Mouse (Mus musculus): ENCODE data around the gene Yme1l1.
A peak's percentile ranks its signal among the peaks of the same experiment; 100 is the strongest.

Yme1l1 gene

GRCm38 (mm10) chr2:23207070-23207526, 50.9 kb downstream of the Yme1l1 start, which contains the start of gene 4931423N10Rik:
TSS of gene 4931423N10Rik (plus strand) at chr2:23207476.
- TF ChIP-seq CTCF (conservative IDR thresholded peaks at IDR 0.05; ENCODE audit: low read length) (no peak), POU5F1 (IDR thresholded peaks at IDR 0.05; ENCODE audit: borderline replicate concordance, low read length) (no peak), NANOG (IDR thresholded peaks at IDR 0.05; ENCODE audit: borderline replicate concordance, low read length) (no peak)
- H3K4me3 ChIP-seq (replicated peaks; ENCODE audit: low read length) = no peak within 1 kb of the TSS
- no peaks in the 10 kb centered on the region for H3K27me3 ChIP-seq (ENCODE audit: insufficient read depth, low read length)
- 0 out of 2 replicates have a peak, but pooled peaks cover 2% of the 10 kb centered on the region for H3K4me1 ChIP-seq (replicated peaks; ENCODE audit: low read depth, low read length)
- H3K9me3 ChIP-seq (ENCODE audit: low read length) = no peaks in the 10 kb centered on the region
- H3K36me3 ChIP-seq (ENCODE audit: insufficient read depth, low read length) = peaks cover 2% of the 10 kb centered on the region; the same call in 1 of the 2 replicates

DNA sequence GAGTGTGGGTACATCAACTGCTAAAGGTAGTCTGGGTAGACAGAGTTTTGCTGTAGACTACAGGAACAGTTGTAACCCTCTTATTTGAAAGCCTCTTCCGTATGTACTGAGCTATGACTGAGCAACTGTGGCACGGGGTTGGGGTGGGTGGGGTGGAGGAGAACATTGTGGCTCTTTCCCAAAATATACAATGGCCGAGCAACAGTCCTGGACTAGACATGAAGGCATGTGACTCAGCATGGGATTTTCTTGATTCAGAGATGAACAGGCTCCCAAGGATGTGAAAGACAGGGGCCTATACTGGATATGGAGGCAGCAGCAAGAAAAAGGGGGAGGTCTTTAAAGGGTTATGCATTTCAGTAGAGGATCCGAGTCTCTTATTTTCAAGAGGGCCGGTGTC, 57.5 kb downstream of the Yme1l1 start:
- no peaks in the 10 kb centered on the region for H3K27me3 ChIP-seq (ENCODE audit: insufficient read depth, low read length)
- H3K4me1 ChIP-seq (replicated peaks; ENCODE audit: low read depth, low read length) = no peaks in the 10 kb centered on the region
- H3K4me3 ChIP-seq (replicated peaks; ENCODE audit: low read length) = no peak overlapping the region
- TF ChIP-seq CTCF (conservative IDR thresholded peaks at IDR 0.05; ENCODE audit: low read length) = no peak
- TF ChIP-seq POU5F1 (IDR thresholded peaks at IDR 0.05; ENCODE audit: borderline replicate concordance, low read length) = no peak
- no peak for TF ChIP-seq NANOG (IDR thresholded peaks at IDR 0.05; ENCODE audit: borderline replicate concordance, low read length)
- H3K9me3 ChIP-seq (ENCODE audit: low read length) = no peaks in the 10 kb centered on the region
- no peaks in the 10 kb centered on the region for H3K36me3 ChIP-seq (ENCODE audit: insufficient read depth, low read length)

GRCm38 (mm10) chr2:23225199-23225598, 69.0 kb downstream of the Yme1l1 start:
- peaks cover 8% of the 10 kb centered on the region; the same call in 1 of the 2 replicates for H3K4me1 ChIP-seq (replicated peaks; ENCODE audit: low read depth, low read length)
- no peaks in the 10 kb centered on the region for H3K9me3 ChIP-seq (ENCODE audit: low read length)
- H3K36me3 ChIP-seq (ENCODE audit: insufficient read depth, low read length) = no peaks in the 10 kb centered on the region
- TF ChIP-seq POU5F1 (IDR thresholded peaks at IDR 0.05; ENCODE audit: borderline replicate concordance, low read length) = no peak
- TF ChIP-seq NANOG (IDR thresholded peaks at IDR 0.05; ENCODE audit: borderline replicate concordance, low read length) = no peak
- TF ChIP-seq CTCF (conservative IDR thresholded peaks at IDR 0.05; ENCODE audit: low read length) = no peak
- H3K27me3 ChIP-seq (ENCODE audit: insufficient read depth, low read length) = no peaks in the 10 kb centered on the region
- H3K4me3 ChIP-seq (replicated peaks; ENCODE audit: low read length) = peak overlapping the region; percentile 58; the same call in 1 of the 2 replicates

DNA sequence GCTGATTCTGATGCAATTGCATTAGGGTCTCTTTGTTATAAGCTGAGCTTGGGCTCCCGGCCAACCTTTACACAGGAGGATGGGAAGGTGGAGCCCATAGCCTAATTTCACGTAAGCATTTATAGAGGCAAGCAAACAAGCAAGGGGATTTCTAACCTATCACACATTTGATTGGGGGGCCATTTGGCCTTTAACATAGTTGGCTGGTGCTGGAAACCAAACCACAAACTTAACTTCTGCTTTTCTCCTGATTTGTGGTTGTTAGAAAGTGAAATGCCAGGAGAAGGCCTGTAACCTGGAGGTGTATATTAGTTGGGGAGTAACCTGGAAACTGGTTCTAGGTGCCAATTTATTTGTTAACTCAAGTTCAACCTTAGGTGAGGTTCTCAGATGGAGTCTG, 72.3 kb downstream of the Yme1l1 start:
- H3K27me3 ChIP-seq (ENCODE audit: insufficient read depth, low read length) = peaks cover 10% of the 10 kb centered on the region
- peaks cover 8% of the 10 kb centered on the region; the same call in 1 of the 2 replicates for H3K4me1 ChIP-seq (replicated peaks; ENCODE audit: low read depth, low read length)
- H3K4me3 ChIP-seq (replicated peaks; ENCODE audit: low read length) = no peak overlapping the region
- H3K36me3 ChIP-seq (ENCODE audit: insufficient read depth, low read length) = no peaks in the 10 kb centered on the region
- no peaks in the 10 kb centered on the region for H3K9me3 ChIP-seq (ENCODE audit: low read length)
- no peak for TF ChIP-seq NANOG (IDR thresholded peaks at IDR 0.05; ENCODE audit: borderline replicate concordance, low read length)
- no peak for TF ChIP-seq POU5F1 (IDR thresholded peaks at IDR 0.05; ENCODE audit: borderline replicate concordance, low read length)
- TF ChIP-seq CTCF (conservative IDR thresholded peaks at IDR 0.05; ENCODE audit: low read length) = no peak

DNA sequence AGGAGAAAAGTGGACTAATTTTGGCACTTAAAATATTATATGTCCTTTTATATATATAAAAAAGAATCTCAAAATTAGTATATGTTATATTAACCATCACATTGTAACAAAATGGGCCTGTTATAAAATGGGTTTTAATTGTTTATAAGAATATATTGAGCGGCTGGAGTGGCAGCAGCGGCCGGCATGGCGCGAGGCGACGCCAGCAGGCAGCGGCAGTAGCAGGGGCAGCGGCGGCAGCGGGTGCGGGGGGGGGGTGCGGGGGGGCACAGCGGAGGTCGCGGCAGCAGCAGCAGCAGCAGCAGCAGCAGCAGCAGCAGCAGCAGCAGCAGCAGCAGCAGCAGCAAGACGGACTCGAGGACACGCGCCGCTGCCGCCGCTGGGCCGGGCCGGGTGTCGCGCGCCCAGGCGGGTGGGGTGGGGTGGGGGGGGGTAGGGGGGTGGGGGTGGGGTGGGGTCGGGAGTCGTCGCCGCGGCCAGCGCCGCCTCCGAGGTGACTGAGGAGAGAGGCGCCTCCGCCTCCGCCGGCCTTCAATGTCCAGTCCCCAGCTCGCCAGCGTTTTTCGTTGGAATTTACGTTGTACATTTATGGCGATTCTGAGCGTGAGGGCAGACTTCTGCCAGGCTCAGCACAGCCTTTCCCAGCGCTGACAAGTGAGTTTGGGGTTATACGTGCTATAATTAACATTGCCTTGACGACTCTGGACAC, 78.0 kb downstream of the Yme1l1 start:
- no peaks in the 10 kb centered on the region for H3K4me1 ChIP-seq (replicated peaks; ENCODE audit: low read depth, low read length)
- no peak for TF ChIP-seq POU5F1 (IDR thresholded peaks at IDR 0.05; ENCODE audit: borderline replicate concordance, low read length)
- TF ChIP-seq CTCF (conservative IDR thresholded peaks at IDR 0.05; ENCODE audit: low read length) = no peak
- no peak for TF ChIP-seq NANOG (IDR thresholded peaks at IDR 0.05; ENCODE audit: borderline replicate concordance, low read length)

More for the DNA sequence above, 78.0 kb downstream of the Yme1l1 start:
- Histone ChIP-seq H3K4me3 (replicated peaks; ENCODE audit: low read length) (peak overlapping the region; percentile 51; the same call in 1 of the 2 replicates), H3K36me3 (ENCODE audit: insufficient read depth, low read length) (no peaks in the 10 kb centered on the region), H3K9me3 (ENCODE audit: low read length) (no peaks in the 10 kb centered on the region), H3K27me3 (ENCODE audit: insufficient read depth, low read length) (peaks cover 24% of the 10 kb centered on the region)
